ENCODE assay signal across 8 mouse cellular contexts in genomic region chr3:9546882-9547620, GRCm38 (mm10).
DNase-seq lines count a peak whose midpoint lies in the region; ATAC-seq and TF ChIP-seq lines count a peak whose summit lies in the region.

No protein-coding gene starts in this region.

- ATAC-seq in kidney, embryonic 16.5 days (ENCODE audit: low FRiP score, low TSS enrichment), result peak; percentile 60
- ATAC-seq in activated CD4-positive, CD25-positive, alpha-beta regulatory T cell, adult 4 months, result peak; percentile 30
- ATAC-seq in midbrain, embryonic 14.5 days (ENCODE audit: low FRiP score, low TSS enrichment), result 0 out of 2 replicates have a peak, but pooled peaks have one; percentile 15

- TF ChIP-seq CTCF in kidney, adult 2 months (conservative IDR thresholded peaks at IDR 0.05; ENCODE audit: insufficient read depth, insufficient read length, low read depth, low read length), result no peak

- no peaks in the 10 kb centered on the region for H3K27me3 ChIP-seq in kidney, embryonic 16.5 days (ENCODE audit: insufficient read depth, low read length)
- H3K27me3 ChIP-seq in kidney, adult 2 months (replicated peaks; ENCODE audit: control insufficient read depth, insufficient read depth, low read length), result no peaks in the 10 kb centered on the region
- no peaks in the 10 kb centered on the region for H3K27me3 ChIP-seq in midbrain, embryonic 14.5 days (ENCODE audit: control insufficient read depth, insufficient read depth, low read length)

- H3K4me2 ChIP-seq in kidney, embryonic 16.5 days (replicated peaks; ENCODE audit: low read depth, low read length), result peak overlapping the region; percentile 33
- no peak overlapping the region for H3K4me2 ChIP-seq in midbrain, embryonic 14.5 days (ENCODE audit: low read length)

- H3K9me3 ChIP-seq in kidney, embryonic 16.5 days (ENCODE audit: low read length), result no peaks in the 10 kb centered on the region
- H3K9me3 ChIP-seq in midbrain, embryonic 14.5 days (ENCODE audit: control insufficient read depth, low read length), result no peaks in the 10 kb centered on the region

- 14% methylated on average over 15 of the region's 15 CpGs for WGBS in kidney, embryonic 16.5 days
- WGBS in kidney, adult 2 months, result 28% methylated on average over 15 of the region's 15 CpGs
- 49% methylated on average over 15 of the region's 15 CpGs for WGBS in midbrain, embryonic 14.5 days

- no peak for TF ChIP-seq POLR2A in kidney, adult 2 months (IDR thresholded peaks at IDR 0.05; ENCODE audit: low read depth, low read length)

- no peak for DNase-seq in kidney, adult 2 months
- peak; percentile 6 for DNase-seq in induced T-regulatory cell, adult 2 months (ENCODE audit: low read depth)
- DNase-seq in midbrain, embryonic 14.5 days, result no peak
- no peak for DNase-seq in layer of hippocampus, adult 18-20 months (ENCODE audit: low spot score in 2 of 2)
- no peak for DNase-seq in urinary bladder, postnatal 4 days (ENCODE audit: low spot score in 2 of 2)
- DNase-seq in cerebellum, adult 9-10 months, result no peak

- no peak overlapping the region for H3K4me3 ChIP-seq in kidney, embryonic 16.5 days (ENCODE audit: low read length)
- no peak overlapping the region for H3K4me3 ChIP-seq in kidney, adult 2 months (ENCODE audit: insufficient read depth, low read depth, low read length)
- no peak overlapping the region for H3K4me3 ChIP-seq in midbrain, embryonic 14.5 days (replicated peaks; ENCODE audit: low read depth, low read length)

- H3K4me1 ChIP-seq in kidney, embryonic 16.5 days (ENCODE audit: insufficient read depth, low read length), result peaks cover 45% of the 10 kb centered on the region
- H3K4me1 ChIP-seq in kidney, adult 2 months (ENCODE audit: control insufficient read depth, insufficient read depth, low read length), result peaks cover 10% of the 10 kb centered on the region
- H3K4me1 ChIP-seq in midbrain, embryonic 14.5 days (ENCODE audit: control insufficient read depth, insufficient read depth, low read length), result peaks cover 13% of the 10 kb centered on the region; the same call in 1 of the 2 replicates

- 0 out of 2 replicates have a peak overlapping the region, but pooled peaks have one; percentile 9 for H3K9ac ChIP-seq in kidney, embryonic 16.5 days (replicated peaks; ENCODE audit: low read length)
- H3K9ac ChIP-seq in midbrain, embryonic 14.5 days (replicated peaks; ENCODE audit: low read length), result no peak overlapping the region

- H3K27ac ChIP-seq in kidney, embryonic 16.5 days (ENCODE audit: low read length), result peak overlapping the region; percentile 60; the same call in 1 of the 2 replicates
- no peak overlapping the region for H3K27ac ChIP-seq in kidney, adult 2 months (ENCODE audit: insufficient read depth, low read depth, low read length)
- H3K27ac ChIP-seq in midbrain, embryonic 14.5 days (replicated peaks; ENCODE audit: low read depth, low read length), result no peak overlapping the region

- H3K36me3 ChIP-seq in kidney, embryonic 16.5 days (ENCODE audit: insufficient read depth, low read length), result no peaks in the 10 kb centered on the region
- H3K36me3 ChIP-seq in kidney, adult 2 months (ENCODE audit: control insufficient read depth, insufficient read depth, low read length), result no peaks in the 10 kb centered on the region
- no peaks in the 10 kb centered on the region for H3K36me3 ChIP-seq in midbrain, embryonic 14.5 days (ENCODE audit: control insufficient read depth, insufficient read depth, low read length)
